Mouse (Mus musculus) adrenal gland, postnatal 14 days (tissue): Measurements from ENCODE around the gene Fbxw7. TPM values are rescaled to one million over a fixed set of nuclear protein-coding genes. Genes with fewer than 3 reads are reported as not detected.

Experiments
- DNase-seq: peaks from one replicate; pipeline ENCODE4 v3.0.0; 2021; ENCODE audit warnings: mixed read lengths
- total RNA-seq: library from RNA; stranded (reverse); gene quantifications from 2 replicates; pipeline ENCODE4 v1.2.3, GENCODE M21; 2021

The Fbxw7 gene
- total RNA-seq, 1 experiment from 2014 or later: 15.8 TPM

- DNase-seq: peak; percentile 25
These were observed 75.9 kb downstream of the Fbxw7 start for GRCm38 (mm10) chr3:84890983-84891382.

GRCm38 (mm10) chr3:84897952-84898351 lies 82.9 kb downstream of the Fbxw7 start:
- no peak for DNase-seq

GRCm38 (mm10) chr3:84906528-84906927 lies 91.5 kb downstream of the Fbxw7 start:
- peak; percentile 37 for DNase-seq

- no peak for DNase-seq
These were observed 99.2 kb downstream of the Fbxw7 start for GRCm38 (mm10) chr3:84914284-84914683.

GRCm38 (mm10) chr3:84917903-84918679 lies 103.0 kb downstream of the Fbxw7 start:
- no peak for DNase-seq

- DNase-seq: peak; percentile 36
These were observed 106.8 kb downstream of the Fbxw7 start for GRCm38 (mm10) chr3:84921704-84922420.

GRCm38 (mm10) chr3:84923256-84923655 lies 108.2 kb downstream of the Fbxw7 start:
- DNase-seq: no peak

- no peak for DNase-seq
These were observed 108.6 kb downstream of the Fbxw7 start for GRCm38 (mm10) chr3:84923670-84924069.

- DNase-seq: no peak
These were observed 110.2 kb downstream of the Fbxw7 start for GRCm38 (mm10) chr3:84925229-84925628.

GRCm38 (mm10) chr3:84926140-84926539 lies 111.1 kb downstream of the Fbxw7 start:
- DNase-seq: no peak

GRCm38 (mm10) chr3:84927168-84927794 lies 112.2 kb downstream of the Fbxw7 start:
- peak; percentile 22 for DNase-seq

- no peak for DNase-seq
These were observed 112.8 kb downstream of the Fbxw7 start for GRCm38 (mm10) chr3:84927901-84928300.

- DNase-seq: no peak
These were observed 114.1 kb downstream of the Fbxw7 start for GRCm38 (mm10) chr3:84929171-84929570.

GRCm38 (mm10) chr3:84930683-84931082 lies 115.6 kb downstream of the Fbxw7 start:
- DNase-seq: no peak

- peak; percentile 27 for DNase-seq
These were observed 120.7 kb downstream of the Fbxw7 start for GRCm38 (mm10) chr3:84935729-84936128.

- no peak for DNase-seq
These were observed 121.2 kb downstream of the Fbxw7 start for GRCm38 (mm10) chr3:84936252-84936651.

GRCm38 (mm10) chr3:84936956-84937355 lies 121.9 kb downstream of the Fbxw7 start:
- no peak for DNase-seq

GRCm38 (mm10) chr3:84937360-84938355 lies 122.6 kb downstream of the Fbxw7 start:
- no peak for DNase-seq

GRCm38 (mm10) chr3:84944933-84945332 lies 129.9 kb downstream of the Fbxw7 start:
- no peak for DNase-seq

GRCm38 (mm10) chr3:84946381-84946780 lies 131.3 kb downstream of the Fbxw7 start:
- no peak for DNase-seq

- no peak for DNase-seq
These were observed 134.3 kb downstream of the Fbxw7 start for GRCm38 (mm10) chr3:84949387-84949786.

GRCm38 (mm10) chr3:84951698-84952097 lies 136.6 kb downstream of the Fbxw7 start:
- DNase-seq: no peak
